Mouse (Mus musculus) forebrain, embryonic 14.5 days (tissue): ENCODE measurements at regions not wholly inside any gene's neighbourhood (a gene's known extent, or its start where the extent isn't known, plus 50 kb on each side); places are given as distances from the start of the nearest gene placed in this dataset.

Experiments
- ATAC-seq: fragments of 200-750 bp; cut with Nextera tagmentation; 2 replicates; pipeline ENCODE4 v1.8.0; 2017; ENCODE audit warnings: mild to moderate bottlenecking, moderate library complexity
- DNase-seq: peaks from one replicate; pipeline ENCODE4 v3.0.0-alpha.2; 2015; ENCODE audit warnings: low spot score
- H3K27ac ChIP-seq: fragments of 300-500 bp; sonication (generic); 2 replicates; pipeline ENCODE4 v1.5.1; 2014; ENCODE audit warnings: low read depth, mild to moderate bottlenecking, control low read depth, low read length, moderate library complexity
- H3K27me3 ChIP-seq: fragments of 300-500 bp; sonication (generic); replicated peaks from 2 replicates; pipeline ENCODE4 v1.6.1; 2014; ENCODE audit warnings: low read length, control low read depth, mixed read lengths; ENCODE audit not compliant: control insufficient read depth, insufficient read depth
- H3K36me3 ChIP-seq: fragments of 300-500 bp; sonication (generic); 2 replicates; pipeline ENCODE4 v1.6.1; 2014; ENCODE audit warnings: low read length, control low read depth; ENCODE audit not compliant: control insufficient read depth, insufficient read depth
- H3K4me1 ChIP-seq: fragments of 300-500 bp; sonication (generic); 2 replicates; pipeline ENCODE4 v1.6.1; 2014; ENCODE audit warnings: antibody characterized with exemption, low read length, control low read depth; ENCODE audit not compliant: control insufficient read depth, insufficient read depth
- H3K4me2 ChIP-seq: fragments of 300-500 bp; sonication (generic); 2 replicates; pipeline ENCODE4 v1.6.1; 2014; ENCODE audit warnings: mild to moderate bottlenecking, control low read depth, low read length
- H3K4me3 ChIP-seq: fragments of 300-500 bp; sonication (generic); 2 replicates; pipeline ENCODE4 v1.5.1; 2014; ENCODE audit warnings: low read depth, low read length, control low read depth
- H3K9ac ChIP-seq: fragments of 300-500 bp; sonication (generic); 2 replicates; pipeline ENCODE4 v1.6.1; 2014; ENCODE audit warnings: mild to moderate bottlenecking, low read length, control low read depth, moderate library complexity
- H3K9me3 ChIP-seq: fragments of 300-500 bp; sonication (generic); replicated peaks from 2 replicates; pipeline ENCODE4 v1.6.1; 2016; ENCODE audit warnings: low read length, control low read depth, mixed read lengths; ENCODE audit not compliant: control insufficient read depth
- WGBS: fragments of 180-500 bp; shearing (Covaris S2); extraction: QIAGEN DNeasy Blood & Tissue Kit; methylation state at CpG from one replicate; pipeline ENCODE4 v1.1.7; 2014; 5-methylcytosine and 5-hydroxymethylcytosine counted together

- ATAC-seq: no peak
- no peak overlapping the region for H3K4me3 ChIP-seq
- H3K4me1 ChIP-seq: 0 out of 2 replicates have a peak, but pooled peaks cover 2% of the 10 kb centered on the region
- no peak overlapping the region for H3K9ac ChIP-seq
- 63% methylated on average over 4 of the region's 4 CpGs for WGBS
- no peak overlapping the region for H3K27ac ChIP-seq
- no peaks in the 10 kb centered on the region for H3K9me3 ChIP-seq
- no peaks in the 10 kb centered on the region for H3K27me3 ChIP-seq
- DNase-seq: no peak
- H3K4me2 ChIP-seq: no peak overlapping the region
- H3K36me3 ChIP-seq: no peaks in the 10 kb centered on the region
Observed at GRCm38 (mm10) chr1:164572183-164572582, 114.0 kb upstream of the Atp1b1 start.

GRCm38 (mm10) chr1:164571496-164572078, 113.4 kb upstream of the Atp1b1 start:
- H3K4me1 ChIP-seq: 0 out of 2 replicates have a peak, but pooled peaks cover 2% of the 10 kb centered on the region
- H3K9ac ChIP-seq: no peak overlapping the region
- H3K36me3 ChIP-seq: no peaks in the 10 kb centered on the region
- WGBS: 94% methylated on average over 5 of the region's 5 CpGs
- H3K27me3 ChIP-seq: no peaks in the 10 kb centered on the region
- no peaks in the 10 kb centered on the region for H3K9me3 ChIP-seq
- DNase-seq: no peak
- H3K4me3 ChIP-seq: no peak overlapping the region
- H3K27ac ChIP-seq: no peak overlapping the region
- H3K4me2 ChIP-seq: no peak overlapping the region
- no peak for ATAC-seq

GRCm38 (mm10) chr1:164564847-164565246, 106.7 kb upstream of the Atp1b1 start:
- H3K9ac ChIP-seq: no peak overlapping the region
- 91% methylated on average over 6 of the region's 6 CpGs for WGBS
- no peaks in the 10 kb centered on the region for H3K27me3 ChIP-seq
- H3K4me3 ChIP-seq: no peak overlapping the region
- no peaks in the 10 kb centered on the region for H3K36me3 ChIP-seq
- H3K4me1 ChIP-seq: no peaks in the 10 kb centered on the region
- DNase-seq (no peak), ATAC-seq (no peak)
- no peak overlapping the region for H3K4me2 ChIP-seq
- H3K27ac ChIP-seq: no peak overlapping the region
- no peaks in the 10 kb centered on the region for H3K9me3 ChIP-seq

- H3K4me3 ChIP-seq: no peak overlapping the region
- ATAC-seq (no peak), DNase-seq (no peak)
- 89% methylated on average over 4 of the region's 4 CpGs for WGBS
- no peaks in the 10 kb centered on the region for H3K27me3 ChIP-seq
- no peak overlapping the region for H3K4me2 ChIP-seq
- H3K4me1 ChIP-seq: no peaks in the 10 kb centered on the region
- H3K9ac ChIP-seq: no peak overlapping the region
- H3K36me3 ChIP-seq: no peaks in the 10 kb centered on the region
- H3K9me3 ChIP-seq: no peaks in the 10 kb centered on the region
- H3K27ac ChIP-seq: no peak overlapping the region
Observed at GRCm38 (mm10) chr1:164559546-164560228, 101.5 kb upstream of the Atp1b1 start.

- Histone ChIP-seq H3K4me3 (no peak overlapping the region), H3K4me1 (no peaks in the 10 kb centered on the region), H3K27ac (no peak overlapping the region), H3K4me2 (no peak overlapping the region), H3K27me3 (no peaks in the 10 kb centered on the region), H3K9me3 (no peaks in the 10 kb centered on the region), H3K9ac (no peak overlapping the region), H3K36me3 (no peaks in the 10 kb centered on the region)
- no peak for ATAC-seq
- WGBS: 73% methylated on average over 4 of the region's 4 CpGs
- peak; percentile 5 for DNase-seq
Observed at GRCm38 (mm10) chr1:164552658-164553057, 94.5 kb upstream of the Atp1b1 start.

- no peak overlapping the region for H3K9ac ChIP-seq
- DNase-seq: no peak
- H3K36me3 ChIP-seq: no peaks in the 10 kb centered on the region
- no peaks in the 10 kb centered on the region for H3K27me3 ChIP-seq
- no peak for ATAC-seq
- H3K4me2 ChIP-seq: no peak overlapping the region
- no peaks in the 10 kb centered on the region for H3K4me1 ChIP-seq
- no peak overlapping the region for H3K4me3 ChIP-seq
- no peak overlapping the region for H3K27ac ChIP-seq
- no peaks in the 10 kb centered on the region for H3K9me3 ChIP-seq
- WGBS: 72% methylated on average over 2 of the region's 2 CpGs
Observed at GRCm38 (mm10) chr1:164551019-164551418, 92.9 kb upstream of the Atp1b1 start.

GRCm38 (mm10) chr1:164550596-164550995, 92.4 kb upstream of the Atp1b1 start:
- H3K4me2 ChIP-seq: no peak overlapping the region
- ATAC-seq: no peak

GRCm38 (mm10) chr1:164548071-164548470, 89.9 kb upstream of the Atp1b1 start:
- no peak for DNase-seq
- no peak for ATAC-seq
- H3K4me2 ChIP-seq: no peak overlapping the region
- 72% methylated on average over 8 of the region's 8 CpGs for WGBS
- no peaks in the 10 kb centered on the region for H3K4me1 ChIP-seq
- H3K36me3 ChIP-seq: no peaks in the 10 kb centered on the region
- no peaks in the 10 kb centered on the region for H3K9me3 ChIP-seq
- no peaks in the 10 kb centered on the region for H3K27me3 ChIP-seq
- no peak overlapping the region for H3K4me3 ChIP-seq
- H3K27ac ChIP-seq: no peak overlapping the region
- no peak overlapping the region for H3K9ac ChIP-seq

More at GRCm38 (mm10) chr1:164550596-164550995, 92.4 kb upstream of the Atp1b1 start:
- no peak for DNase-seq
- Histone ChIP-seq H3K9me3 (no peaks in the 10 kb centered on the region), H3K27ac (no peak overlapping the region), H3K9ac (no peak overlapping the region), H3K36me3 (no peaks in the 10 kb centered on the region), H3K4me3 (no peak overlapping the region), H3K27me3 (no peaks in the 10 kb centered on the region), H3K4me1 (no peaks in the 10 kb centered on the region)
- WGBS: 86% methylated on average over 3 of the region's 3 CpGs

GRCm38 (mm10) chr1:164545843-164546242, 87.7 kb upstream of the Atp1b1 start:
- Histone ChIP-seq H3K36me3 (no peaks in the 10 kb centered on the region), H3K4me1 (no peaks in the 10 kb centered on the region), H3K4me2 (no peak overlapping the region), H3K27ac (no peak overlapping the region), H3K9ac (no peak overlapping the region), H3K9me3 (no peaks in the 10 kb centered on the region), H3K27me3 (no peaks in the 10 kb centered on the region), H3K4me3 (no peak overlapping the region)
- ATAC-seq (no peak), DNase-seq (no peak)
- 89% methylated on average over 4 of the region's 4 CpGs for WGBS
